Mouse (Mus musculus): ENCODE results near the gene Gm20532. TPM values are rescaled to one million over a fixed set of nuclear protein-coding genes. Genes with fewer than 3 reads are reported as not detected.

Gene Gm20532
- polyA plus RNA-seq, 1 experiment = not detected

GRCm38 (mm10) chr2:26610526-26610925 is 24.1 kb downstream of the Gm20532 start:
- peaks cover 8% of the 10 kb centered on the region; the same call in 1 of the 2 replicates for H3K4me1 ChIP-seq (ENCODE audit: control insufficient read depth, insufficient read depth, insufficient read length)
- H3K27me3 ChIP-seq (ENCODE audit: control insufficient read depth, insufficient read depth, low read length) = no peaks in the 10 kb centered on the region
- WGBS = 88% methylated on average over 3 of the region's 3 CpGs
- no peak overlapping the region for H3K27ac ChIP-seq (ENCODE audit: insufficient read depth, low read length)
- no peaks in the 10 kb centered on the region for H3K36me3 ChIP-seq (ENCODE audit: control insufficient read depth, insufficient read depth, low read length)
- TF ChIP-seq CTCF (IDR thresholded peaks at IDR 0.05; ENCODE audit: extremely low read depth, insufficient read depth, insufficient read length, insufficient replicate concordance) (no peak), POLR2A (IDR thresholded peaks at IDR 0.05; ENCODE audit: low read depth, low read length) (no peak)
- DNase-seq (ENCODE audit: low read depth in 1 of 2, low spot score in 2 of 2) = no peak
- H3K4me3 ChIP-seq (ENCODE audit: extremely low read depth, insufficient read depth, insufficient read length) = no peak overlapping the region

- Histone ChIP-seq H3K4me1 (ENCODE audit: control insufficient read depth, insufficient read depth, insufficient read length) (peaks cover 8% of the 10 kb centered on the region; the same call in 1 of the 2 replicates), H3K36me3 (ENCODE audit: control insufficient read depth, insufficient read depth, low read length) (no peaks in the 10 kb centered on the region), H3K27me3 (ENCODE audit: control insufficient read depth, insufficient read depth, low read length) (no peaks in the 10 kb centered on the region), H3K27ac (ENCODE audit: insufficient read depth, low read length) (no peak overlapping the region), H3K4me3 (ENCODE audit: extremely low read depth, insufficient read depth, insufficient read length) (no peak overlapping the region)
- no peak for DNase-seq (ENCODE audit: low read depth in 1 of 2, low spot score in 2 of 2)
- TF ChIP-seq POLR2A (IDR thresholded peaks at IDR 0.05; ENCODE audit: low read depth, low read length) (no peak), CTCF (IDR thresholded peaks at IDR 0.05; ENCODE audit: extremely low read depth, insufficient read depth, insufficient read length, insufficient replicate concordance) (no peak)
Measured at GRCm38 (mm10) chr2:26611054-26611453, 24.6 kb downstream of the Gm20532 start.

- no peak overlapping the region for H3K27ac ChIP-seq (ENCODE audit: insufficient read depth, low read length)
- H3K4me1 ChIP-seq (ENCODE audit: control insufficient read depth, insufficient read depth, insufficient read length) = peaks cover 8% of the 10 kb centered on the region; the same call in 1 of the 2 replicates
- H3K36me3 ChIP-seq (ENCODE audit: control insufficient read depth, insufficient read depth, low read length) = no peaks in the 10 kb centered on the region
- no peak overlapping the region for H3K4me3 ChIP-seq (ENCODE audit: extremely low read depth, insufficient read depth, insufficient read length)
- DNase-seq (ENCODE audit: low read depth in 1 of 2, low spot score in 2 of 2) = no peak
- no peaks in the 10 kb centered on the region for H3K27me3 ChIP-seq (ENCODE audit: control insufficient read depth, insufficient read depth, low read length)
- no peak for TF ChIP-seq CTCF (IDR thresholded peaks at IDR 0.05; ENCODE audit: extremely low read depth, insufficient read depth, insufficient read length, insufficient replicate concordance)
- no peak for TF ChIP-seq POLR2A (IDR thresholded peaks at IDR 0.05; ENCODE audit: low read depth, low read length)
Measured at GRCm38 (mm10) chr2:26611896-26612295, 25.5 kb downstream of the Gm20532 start.

- Histone ChIP-seq H3K4me3 (ENCODE audit: extremely low read depth, insufficient read depth, insufficient read length) (no peak overlapping the region), H3K36me3 (ENCODE audit: control insufficient read depth, insufficient read depth, low read length) (no peaks in the 10 kb centered on the region), H3K4me1 (ENCODE audit: control insufficient read depth, insufficient read depth, insufficient read length) (no peaks in the 10 kb centered on the region), H3K27ac (ENCODE audit: insufficient read depth, low read length) (no peak overlapping the region), H3K27me3 (ENCODE audit: control insufficient read depth, insufficient read depth, low read length) (no peaks in the 10 kb centered on the region)
- 79% methylated on average over 5 of the region's 5 CpGs for WGBS
- DNase-seq (ENCODE audit: low read depth in 1 of 2, low spot score in 2 of 2) = no peak
- no peak for TF ChIP-seq CTCF (IDR thresholded peaks at IDR 0.05; ENCODE audit: extremely low read depth, insufficient read depth, insufficient read length, insufficient replicate concordance)
- no peak for TF ChIP-seq POLR2A (IDR thresholded peaks at IDR 0.05; ENCODE audit: low read depth, low read length)
Measured at GRCm38 (mm10) chr2:26614903-26615302, 28.5 kb downstream of the Gm20532 start.

DNA sequence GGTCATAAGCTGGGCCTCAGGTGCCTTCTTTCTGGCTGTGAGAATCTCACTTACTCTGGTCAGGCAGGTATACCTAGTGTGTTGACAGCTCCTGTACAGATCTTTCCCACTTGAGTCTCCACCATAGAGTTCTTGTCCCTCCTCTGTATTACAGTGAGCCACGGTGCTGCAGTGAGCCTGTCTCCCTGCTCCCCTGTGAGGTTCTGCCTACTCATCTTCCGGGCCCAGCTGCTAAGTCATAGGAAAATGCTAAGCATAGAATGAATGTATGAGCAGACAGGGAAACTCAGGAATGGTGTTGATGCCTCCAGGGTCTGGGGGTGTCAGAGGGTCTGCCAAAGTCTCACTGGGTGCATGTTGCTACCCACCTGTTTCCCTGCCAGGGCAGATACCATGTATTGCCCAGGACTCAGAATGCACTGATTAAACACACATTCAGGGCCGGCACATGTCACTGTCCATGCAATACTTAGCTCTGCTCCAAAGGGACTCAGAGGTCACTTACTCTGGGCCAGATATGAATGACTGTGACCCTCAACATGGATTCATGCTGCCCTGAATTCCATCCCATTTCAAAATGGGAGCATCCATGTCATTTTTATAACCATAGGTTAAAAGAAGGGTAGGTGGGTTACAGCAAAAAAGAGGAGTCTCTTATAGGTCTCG is 29.2 kb downstream of the Gm20532 start:
- H3K36me3 ChIP-seq (ENCODE audit: control insufficient read depth, insufficient read depth, low read length) = no peaks in the 10 kb centered on the region
- no peak for DNase-seq (ENCODE audit: low read depth in 1 of 2, low spot score in 2 of 2)
- no peak for TF ChIP-seq CTCF (IDR thresholded peaks at IDR 0.05; ENCODE audit: extremely low read depth, insufficient read depth, insufficient read length, insufficient replicate concordance)
- TF ChIP-seq POLR2A (IDR thresholded peaks at IDR 0.05; ENCODE audit: low read depth, low read length) = no peak
- no peaks in the 10 kb centered on the region for H3K27me3 ChIP-seq (ENCODE audit: control insufficient read depth, insufficient read depth, low read length)
- no peak overlapping the region for H3K27ac ChIP-seq (ENCODE audit: insufficient read depth, low read length)
- 81% methylated on average over 4 of the region's 4 CpGs for WGBS
- H3K4me3 ChIP-seq (ENCODE audit: extremely low read depth, insufficient read depth, insufficient read length) = no peak overlapping the region
- no peaks in the 10 kb centered on the region for H3K4me1 ChIP-seq (ENCODE audit: control insufficient read depth, insufficient read depth, insufficient read length)

- H3K4me3 ChIP-seq (ENCODE audit: extremely low read depth, insufficient read depth, insufficient read length) = no peak overlapping the region
- no peak for TF ChIP-seq CTCF (IDR thresholded peaks at IDR 0.05; ENCODE audit: extremely low read depth, insufficient read depth, insufficient read length, insufficient replicate concordance)
- TF ChIP-seq POLR2A (IDR thresholded peaks at IDR 0.05; ENCODE audit: low read depth, low read length) = no peak
- H3K4me1 ChIP-seq (ENCODE audit: control insufficient read depth, insufficient read depth, insufficient read length) = no peaks in the 10 kb centered on the region
- H3K36me3 ChIP-seq (ENCODE audit: control insufficient read depth, insufficient read depth, low read length) = no peaks in the 10 kb centered on the region
- WGBS = 80% methylated on average over 6 of the region's 6 CpGs
- no peak for DNase-seq (ENCODE audit: low read depth in 1 of 2, low spot score in 2 of 2)
- H3K27me3 ChIP-seq (ENCODE audit: control insufficient read depth, insufficient read depth, low read length) = no peaks in the 10 kb centered on the region
- no peak overlapping the region for H3K27ac ChIP-seq (ENCODE audit: insufficient read depth, low read length)
Measured at GRCm38 (mm10) chr2:26617331-26617730, 30.9 kb downstream of the Gm20532 start.

DNA sequence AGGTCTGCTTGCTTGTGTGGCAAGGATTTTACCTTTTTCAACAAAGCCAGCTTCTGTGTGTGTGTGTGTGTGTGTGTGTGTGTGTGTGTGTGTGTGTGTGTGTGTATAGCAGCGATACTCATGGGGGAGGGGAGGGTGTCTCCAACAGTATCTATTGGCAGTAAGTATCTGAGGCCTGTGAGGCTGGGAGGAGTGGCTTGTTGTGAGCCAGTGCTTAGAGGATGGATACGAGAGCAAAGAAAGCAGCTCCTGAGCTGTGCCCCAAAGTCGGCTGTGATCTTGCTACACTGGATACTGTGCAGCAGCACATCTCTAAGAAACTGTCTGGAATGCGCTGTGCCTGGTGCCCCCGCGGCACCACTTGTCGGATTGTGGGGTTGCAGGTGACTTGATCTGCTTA is 31.5 kb downstream of the Gm20532 start:
- 90% methylated on average over 7 of the region's 7 CpGs for WGBS
- no peaks in the 10 kb centered on the region for H3K27me3 ChIP-seq (ENCODE audit: control insufficient read depth, insufficient read depth, low read length)
- DNase-seq (ENCODE audit: low read depth in 1 of 2, low spot score in 2 of 2) = no peak

More for the DNA sequence above, 31.5 kb downstream of the Gm20532 start:
- H3K4me3 ChIP-seq (ENCODE audit: extremely low read depth, insufficient read depth, insufficient read length) = no peak overlapping the region
- H3K27ac ChIP-seq (ENCODE audit: insufficient read depth, low read length) = no peak overlapping the region
- no peaks in the 10 kb centered on the region for H3K36me3 ChIP-seq (ENCODE audit: control insufficient read depth, insufficient read depth, low read length)
- no peaks in the 10 kb centered on the region for H3K4me1 ChIP-seq (ENCODE audit: control insufficient read depth, insufficient read depth, insufficient read length)
- TF ChIP-seq POLR2A (IDR thresholded peaks at IDR 0.05; ENCODE audit: low read depth, low read length) (no peak), CTCF (IDR thresholded peaks at IDR 0.05; ENCODE audit: extremely low read depth, insufficient read depth, insufficient read length, insufficient replicate concordance) (no peak)
